Mouse (Mus musculus) MEL (cell line): ENCODE measurements around the gene Neu2.

Source experiments
- CTCF ChIP-seq, 3 experiments: IDR thresholded peaks in 2 of 3; conservative IDR thresholded peaks in 1 of 3; 2 replicates each; pipeline ENCODE4 v1.5.1; 2011 to 2012; ENCODE audit warnings: low read length in 3 of 3, low read depth in 2 of 3, mild to moderate bottlenecking in 2 of 3, improper control_type of control experiment in 1 of 3, inconsistent platforms in 1 of 3, mixed read lengths in 1 of 3, moderate library complexity in 1 of 3; ENCODE audit not compliant: control insufficient read depth in 1 of 3, insufficient read depth in 1 of 3, poor library complexity in 1 of 3, severe bottlenecking in 1 of 3
- EP300 ChIP-seq, 2 experiments: IDR thresholded peaks; 2 replicates each; pipeline ENCODE4 v1.6.1; 2011; ENCODE audit warnings: improper control_type of control experiment in 2 of 2, low read length in 2 of 2, low read depth in 1 of 2, mild to moderate bottlenecking in 1 of 2
- JUND ChIP-seq: IDR thresholded peaks from 2 replicates; pipeline ENCODE4 v1.6.1; 2011; ENCODE audit warnings: low read depth, mild to moderate bottlenecking, improper control_type of control experiment, low read length
- MAZ ChIP-seq: IDR thresholded peaks from 2 replicates; pipeline ENCODE4 v1.6.1; 2012; ENCODE audit warnings: low read depth, mild to moderate bottlenecking, inconsistent platforms, low read length, improper control_type of control experiment
- NELFE ChIP-seq: IDR thresholded peaks from 2 replicates; pipeline ENCODE4 v1.6.1; 2011; ENCODE audit warnings: low read depth, low read length, improper control_type of control experiment
- POLR2A ChIP-seq, 2 experiments: IDR thresholded peaks; 2 replicates each; pipeline ENCODE4 v1.6.1; 2011 to 2012; ENCODE audit warnings: low read length in 2 of 2, mild to moderate bottlenecking in 2 of 2, control low read depth in 1 of 2, improper control_type of control experiment in 1 of 2, low read depth in 1 of 2, moderate library complexity in 1 of 2; ENCODE audit not compliant: control insufficient read depth in 1 of 2, insufficient read depth in 1 of 2, poor library complexity in 1 of 2
- RAD21 ChIP-seq: IDR thresholded peaks from 2 replicates; pipeline ENCODE4 v1.6.1; 2011; ENCODE audit warnings: mild to moderate bottlenecking, low read depth, low read length, improper control_type of control experiment
- SMC3 ChIP-seq: IDR thresholded peaks from 2 replicates; pipeline ENCODE4 v1.6.1; 2011; ENCODE audit warnings: low read depth, low read length, improper control_type of control experiment
- TAL1 ChIP-seq: IDR thresholded peaks from 2 replicates; pipeline ENCODE4 v1.6.1; 2012; ENCODE audit warnings: mild to moderate bottlenecking, inconsistent platforms, low read length, moderate library complexity, mixed read lengths
- TCF12 ChIP-seq: IDR thresholded peaks from 2 replicates; pipeline ENCODE4 v1.6.1; 2014; ENCODE audit warnings: low read depth, mild to moderate bottlenecking, inconsistent platforms, low read length, improper control_type of control experiment, moderate library complexity
- ZC3H11A ChIP-seq: IDR thresholded peaks from 2 replicates; pipeline ENCODE4 v1.6.1; 2012; ENCODE audit warnings: low read depth, mild to moderate bottlenecking, inconsistent platforms, low read length, improper control_type of control experiment
- ZMIZ1 ChIP-seq: IDR thresholded peaks from 2 replicates; pipeline ENCODE4 v1.6.1; 2012; ENCODE audit warnings: low read depth, mild to moderate bottlenecking, inconsistent platforms, low read length, improper control_type of control experiment, moderate library complexity
- ZNF384 ChIP-seq: IDR thresholded peaks from 2 replicates; pipeline ENCODE4 v1.6.1; 2012; ENCODE audit warnings: low read depth, mild to moderate bottlenecking, inconsistent platforms, low read length, improper control_type of control experiment

- no peak for TF ChIP-seq POLR2A (IDR thresholded peaks at IDR 0.05; ENCODE audit: control insufficient read depth in 1 of 2, insufficient read depth in 1 of 2, low read depth in 1 of 2, low read length in 2 of 2, poor library complexity in 1 of 2)
- no peak for TF ChIP-seq TCF12
- TF ChIP-seq NELFE, result no peak
- no peak for TF ChIP-seq CTCF (IDR thresholded peaks at IDR 0.05 in 2 of 3, conservative IDR thresholded peaks at IDR 0.05 in 1 of 3; ENCODE audit: control insufficient read depth in 1 of 3, insufficient read depth in 1 of 3, low read depth in 2 of 3, low read length in 3 of 3, poor library complexity in 1 of 3, severe bottlenecking in 1 of 3)
- TF ChIP-seq MAZ, result no peak
- TF ChIP-seq TAL1, result no peak
- no peak for TF ChIP-seq SMC3
- TF ChIP-seq ZC3H11A, result no peak
- TF ChIP-seq ZNF384, result no peak
- no peak for TF ChIP-seq EP300 (IDR thresholded peaks at IDR 0.05; ENCODE audit: low read depth in 1 of 2, low read length in 2 of 2)
- no peak for TF ChIP-seq ZMIZ1
- no peak for TF ChIP-seq RAD21
- no peak for TF ChIP-seq JUND
Measured at GRCm38 (mm10) chr1:87565760-87566159, 56.1 kb downstream of the Neu2 start.
